Mouse (Mus musculus) heart, adult 11 months (tissue): ENCODE results near the gene Astn2.
A peak's percentile ranks its signal among the peaks of the same experiment; 100 is the strongest.

Source experiments
- DNase-seq: peaks from one replicate; pipeline ENCODE4 v3.0.0; 2022

The Astn2 gene

DNA sequence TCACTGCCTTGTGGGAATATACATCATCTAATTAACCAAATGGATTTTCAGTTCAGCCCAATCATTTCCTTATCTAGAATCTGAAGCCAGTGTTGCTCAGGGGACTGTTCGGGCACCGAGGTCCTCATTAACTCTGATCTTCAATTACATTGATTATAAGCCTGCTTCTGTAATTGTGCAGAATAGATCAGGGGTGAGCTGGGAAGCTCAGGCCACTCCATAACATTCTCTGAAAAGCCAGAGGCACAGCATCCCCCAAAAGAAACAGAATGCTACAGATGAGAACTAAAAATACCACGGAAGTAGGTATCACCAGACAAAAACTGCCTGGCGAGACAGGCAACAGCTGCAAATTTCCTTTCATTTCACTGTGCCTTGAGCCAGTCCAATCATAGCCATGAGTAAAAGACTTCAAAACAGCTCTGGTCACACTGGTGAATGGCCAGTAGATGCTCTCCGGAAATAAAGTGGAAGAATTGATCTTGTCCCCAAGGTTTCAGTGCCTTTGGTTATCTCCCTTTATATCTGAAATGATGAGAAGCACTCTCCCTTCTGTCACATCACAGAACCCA lies 445.1 kb downstream of the Astn2 start:
- no peak for DNase-seq

DNA sequence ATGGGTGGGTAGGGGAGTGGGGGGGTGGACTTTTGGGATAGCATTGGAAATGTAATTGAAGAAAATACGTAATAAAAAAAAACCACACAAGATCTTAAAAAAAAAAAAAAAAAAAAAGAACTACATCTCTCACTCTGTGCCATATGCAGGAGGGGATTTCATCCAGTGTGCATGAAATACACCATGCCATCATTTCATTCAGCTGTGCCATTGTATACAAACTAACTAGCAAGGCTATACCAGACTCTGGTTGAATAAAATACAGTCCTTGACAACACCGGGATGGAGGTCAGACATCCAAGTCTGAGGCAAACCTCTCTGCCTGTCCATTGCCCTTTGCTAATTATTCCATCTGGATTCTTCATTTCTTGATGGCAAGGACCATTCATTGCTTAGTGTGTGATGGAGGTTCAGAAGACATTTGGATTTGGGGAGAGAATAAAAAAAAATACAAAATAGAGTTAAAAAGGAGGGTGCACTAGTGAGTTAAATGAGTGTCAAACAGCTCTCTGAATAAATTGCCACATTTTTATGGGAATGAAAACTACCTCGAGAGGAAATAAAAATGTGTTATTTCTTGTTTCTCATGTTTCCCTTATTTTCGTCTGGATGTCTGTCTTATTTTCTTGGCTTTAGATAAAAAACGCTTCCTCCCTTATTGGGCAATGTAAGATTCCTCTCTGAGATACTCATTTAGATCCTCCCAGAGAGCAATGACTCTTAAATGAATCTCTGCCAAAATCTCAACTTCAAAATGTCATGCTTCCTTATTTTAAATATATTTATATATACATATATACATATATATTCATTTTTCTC lies 445.8 kb downstream of the Astn2 start:
- DNase-seq: no peak

DNA sequence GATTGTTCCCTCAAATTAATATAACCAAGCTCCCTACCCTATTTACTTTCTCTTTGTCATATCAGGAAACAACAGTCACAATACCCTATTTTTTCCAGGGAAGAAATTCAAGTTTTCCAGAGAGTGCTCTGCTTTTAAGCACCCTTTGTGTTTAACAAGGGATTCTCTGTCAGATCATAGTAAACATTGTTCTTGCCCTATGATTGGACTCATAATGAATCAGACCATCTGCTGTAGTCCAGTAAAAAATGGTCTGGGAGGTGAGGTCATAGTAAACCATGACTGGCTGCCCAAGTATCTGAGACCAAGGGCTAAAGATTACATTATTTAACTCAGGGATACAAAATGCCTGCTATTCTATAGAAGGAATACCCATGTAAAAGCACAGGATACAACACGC lies 452.5 kb downstream of the Astn2 start:
- no peak for DNase-seq

DNA sequence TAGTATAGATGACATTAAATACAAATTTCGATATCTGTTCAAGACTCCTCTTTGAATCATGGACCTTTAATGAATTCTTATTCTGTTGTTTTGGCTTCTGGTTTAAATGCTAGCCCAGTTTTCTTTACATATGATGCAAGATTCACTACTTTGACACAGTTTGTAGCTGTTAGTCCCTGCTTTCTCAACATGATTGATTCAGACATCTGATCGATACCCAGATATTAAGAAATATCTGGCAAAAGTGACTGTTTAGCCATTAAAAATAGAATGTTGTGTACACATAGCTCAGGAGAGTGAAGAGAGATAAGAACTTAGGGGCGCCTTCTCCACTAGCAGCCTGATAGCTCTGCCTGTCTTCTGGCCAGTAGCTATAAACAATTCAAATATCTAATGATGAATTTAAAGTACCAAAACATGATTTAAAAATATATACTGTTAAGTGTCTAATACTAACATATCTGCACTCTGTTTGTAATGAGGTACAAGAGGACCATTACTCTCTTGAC lies 457.2 kb downstream of the Astn2 start:
- no peak for DNase-seq

DNA sequence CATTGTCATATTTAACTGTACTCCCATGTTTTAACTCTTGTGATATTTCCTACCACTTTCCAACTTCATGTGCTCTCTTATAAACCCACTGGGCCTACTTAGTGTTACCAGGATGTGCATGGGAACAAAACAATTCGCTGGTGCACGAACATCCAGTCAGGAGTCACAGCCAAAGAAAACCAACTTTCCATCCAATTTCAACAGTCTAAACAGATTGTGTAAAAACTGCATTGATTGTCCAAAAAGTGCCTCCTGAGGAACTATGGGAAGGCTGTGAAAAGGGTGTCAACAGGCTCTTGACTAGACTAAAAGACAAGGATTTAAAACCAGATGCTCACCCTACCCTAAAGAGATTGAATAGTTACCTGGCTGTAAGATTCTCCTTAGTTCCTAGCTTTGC lies 458.4 kb downstream of the Astn2 start:
- DNase-seq: no peak

DNA sequence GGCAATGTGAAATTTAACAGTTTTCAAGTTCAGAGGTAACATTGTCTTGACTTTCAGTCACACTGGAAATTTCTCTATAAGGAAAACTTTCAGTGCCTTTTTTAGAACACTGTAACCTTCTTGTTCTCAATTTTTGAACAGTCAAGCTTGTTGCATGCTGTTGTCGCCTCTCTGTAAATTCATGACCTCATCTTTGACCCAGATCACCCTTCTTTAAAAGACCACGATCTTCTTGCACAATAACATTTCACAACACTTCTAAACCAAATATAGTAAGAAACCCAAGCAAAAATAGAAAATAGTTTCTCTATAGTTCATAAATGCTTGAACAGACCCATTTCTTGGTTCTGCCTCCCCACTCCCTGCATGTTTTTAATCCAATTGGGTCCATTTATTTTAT lies 473.5 kb downstream of the Astn2 start:
- no peak for DNase-seq

DNA sequence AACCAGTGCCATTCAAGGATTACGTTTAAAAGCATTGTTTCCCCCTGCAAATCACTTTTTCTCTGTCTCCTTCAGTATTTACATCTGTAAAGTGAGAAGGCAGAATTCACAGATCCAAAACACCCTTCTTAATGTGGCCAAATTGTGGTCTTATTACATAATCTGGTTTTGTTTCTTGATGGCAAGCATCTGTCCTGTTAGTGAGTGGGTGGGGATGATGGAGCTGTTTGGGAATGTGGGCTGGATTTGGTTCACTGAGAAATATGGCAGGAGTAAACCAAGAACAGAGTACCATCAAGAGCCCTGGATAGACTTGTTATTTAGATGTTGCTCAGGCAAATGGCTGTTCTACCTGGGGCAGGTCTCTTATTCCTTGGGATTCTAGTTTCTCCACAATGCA lies 484.1 kb downstream of the Astn2 start:
- no peak for DNase-seq

DNA sequence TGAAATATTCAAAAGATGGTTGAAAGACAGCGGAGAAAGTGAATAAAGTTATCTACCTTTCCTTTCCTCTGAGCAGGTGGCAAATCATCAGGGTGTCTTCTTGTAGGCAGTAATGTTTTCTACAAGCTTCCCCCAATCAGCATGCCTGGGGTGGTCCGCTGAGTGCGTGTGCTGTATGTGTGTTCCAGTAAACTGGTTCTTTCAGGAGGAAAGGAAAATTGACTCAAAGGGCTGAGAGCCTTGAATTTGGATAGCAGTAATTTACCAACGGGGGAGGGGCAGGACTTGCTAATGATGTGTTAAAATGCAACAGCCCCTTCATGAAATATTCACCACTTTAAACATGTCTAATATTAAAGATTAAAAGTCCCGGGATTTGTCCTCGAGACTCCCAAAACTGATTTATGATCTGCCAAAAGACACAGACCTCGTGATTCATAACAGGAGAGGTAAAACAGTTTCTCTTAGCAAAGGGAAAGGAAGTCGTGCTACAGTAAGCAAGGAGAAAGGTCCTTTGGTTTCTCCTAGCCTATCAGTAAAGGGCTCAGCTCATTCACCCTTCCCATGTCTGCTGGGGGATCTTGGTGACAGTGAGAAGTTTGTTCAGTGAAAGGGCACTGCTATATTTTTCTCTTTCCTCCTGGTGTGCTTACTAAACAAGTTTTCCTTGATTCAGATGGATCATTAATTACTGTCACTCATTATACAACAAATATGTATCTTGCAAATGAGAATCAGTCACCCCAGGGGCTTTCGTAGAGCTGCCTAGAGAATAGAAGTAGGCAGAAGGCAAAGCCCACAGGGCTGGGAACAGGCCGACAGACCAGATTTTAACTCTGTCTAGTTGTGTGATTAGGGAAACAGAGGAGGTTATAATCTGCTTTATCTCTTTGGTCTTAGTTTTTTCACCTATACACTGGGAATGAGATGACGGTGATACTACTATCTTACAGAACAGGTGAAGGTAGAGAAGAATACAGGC lies 488.1 kb downstream of the Astn2 start:
- DNase-seq: no peak

DNA sequence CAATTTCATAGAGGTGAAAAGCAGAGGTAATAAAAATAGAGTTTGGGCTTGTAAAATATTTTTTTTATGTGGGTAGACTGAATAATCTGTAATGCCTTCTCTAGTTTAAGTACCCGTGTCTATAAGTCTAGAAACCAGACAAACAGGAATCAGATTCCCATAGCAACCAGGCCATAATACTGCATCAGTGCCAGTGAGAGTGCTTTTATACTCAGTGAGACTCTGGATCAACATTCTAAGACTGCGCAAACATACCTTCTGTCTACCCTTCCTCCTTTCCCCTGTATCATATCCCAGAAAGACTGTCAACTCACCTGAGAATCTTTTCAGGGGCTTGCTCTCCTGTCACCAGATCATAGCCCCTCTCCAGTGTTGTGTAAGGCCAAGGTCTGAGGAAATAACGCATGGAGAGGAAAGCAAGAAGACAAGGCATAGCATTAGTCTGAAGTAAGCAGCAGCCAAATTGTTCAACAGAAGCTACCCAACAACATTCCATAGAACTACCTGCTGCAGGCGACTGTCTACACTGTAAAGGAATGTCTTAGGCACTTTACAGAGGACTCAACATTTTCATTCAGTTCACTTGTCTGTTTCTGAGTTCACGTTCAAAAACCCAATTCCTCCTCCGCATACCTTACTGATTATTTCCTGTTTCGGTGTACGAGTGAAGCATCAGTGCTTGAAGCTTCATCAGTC lies 492.0 kb downstream of the Astn2 start:
- DNase-seq: no peak

DNA sequence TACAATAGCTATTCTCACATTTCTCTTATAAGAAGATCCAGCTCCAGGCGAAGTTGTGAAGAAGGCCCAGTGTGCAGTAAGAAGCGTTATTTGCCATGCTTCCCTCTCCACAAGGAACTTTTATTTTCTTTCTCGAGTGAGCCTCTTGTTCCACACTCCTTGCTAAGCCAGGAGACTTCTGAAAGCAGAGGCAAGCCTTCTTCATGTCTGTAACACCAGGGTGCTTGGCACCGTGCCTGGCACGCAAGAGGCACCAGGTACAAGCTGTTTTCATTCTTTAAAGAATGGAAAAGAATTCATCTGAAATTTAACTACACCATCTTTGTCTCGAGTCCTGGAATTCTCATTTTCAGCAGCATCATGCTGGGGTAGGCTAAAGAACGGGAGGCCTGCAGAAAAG lies 496.8 kb downstream of the Astn2 start:
- DNase-seq: no peak

DNA sequence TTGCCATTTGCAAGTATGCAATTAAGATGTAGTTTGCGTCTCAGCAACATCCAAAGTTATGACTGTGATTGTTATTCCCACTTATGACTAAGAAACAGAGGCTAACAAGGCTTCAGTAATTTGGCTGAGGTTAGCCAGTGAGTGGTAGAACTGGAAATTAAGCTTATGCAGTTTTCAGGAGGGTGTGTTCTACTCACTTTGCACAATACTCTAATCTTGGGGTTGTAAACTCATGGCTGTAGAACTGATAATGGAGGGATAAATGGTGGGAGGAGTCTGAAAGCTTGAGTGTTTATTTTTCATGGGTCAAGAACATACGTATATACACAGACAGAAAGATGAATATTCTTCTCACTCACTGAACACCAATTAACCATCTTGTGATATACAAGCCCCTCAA lies 499.4 kb downstream of the Astn2 start:
- DNase-seq: no peak

DNA sequence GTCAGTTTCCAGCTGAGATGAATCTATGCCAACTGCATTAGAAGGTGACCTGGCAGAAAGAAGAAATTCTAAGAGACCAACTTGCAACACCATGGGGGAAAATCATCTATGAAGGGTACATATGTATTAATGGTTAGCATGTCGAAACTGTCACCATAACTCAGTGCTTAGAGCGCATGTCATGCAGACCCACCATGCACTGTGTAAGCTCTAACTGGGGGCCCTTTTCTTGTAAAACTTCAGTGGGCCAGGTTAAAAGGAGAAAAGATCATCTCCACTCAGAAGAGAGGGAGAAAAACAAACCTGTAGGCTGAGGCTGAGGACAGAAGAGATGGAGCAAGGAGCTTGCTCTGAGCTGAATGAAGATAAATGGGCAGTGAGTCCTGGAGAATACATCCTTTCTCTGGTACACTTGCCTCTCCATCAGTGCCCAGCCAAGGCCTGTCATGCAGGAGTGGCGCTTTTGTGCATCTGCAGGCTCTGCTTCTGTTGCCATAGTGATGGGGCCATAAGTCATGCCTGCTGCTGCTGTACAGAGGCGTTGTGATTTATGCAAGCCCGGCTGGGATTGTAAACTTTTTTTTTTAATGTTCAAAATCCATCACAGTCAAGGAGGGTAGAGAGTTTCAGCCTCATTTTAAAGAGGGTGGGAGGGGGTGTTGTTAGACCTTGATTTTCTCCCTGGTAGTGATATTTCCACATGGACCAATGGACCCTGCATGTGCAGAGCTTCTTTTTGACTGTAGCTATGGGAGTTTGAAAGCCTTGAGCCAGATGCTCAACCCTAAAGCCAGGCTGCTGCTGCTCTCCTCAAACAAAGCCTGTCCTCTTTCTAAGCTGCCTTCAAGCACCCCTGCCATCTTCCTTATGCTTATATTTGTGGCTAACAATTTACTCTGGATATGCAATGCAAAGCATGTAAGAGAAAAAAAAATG lies 508.1 kb downstream of the Astn2 start:
- DNase-seq: no peak

DNA sequence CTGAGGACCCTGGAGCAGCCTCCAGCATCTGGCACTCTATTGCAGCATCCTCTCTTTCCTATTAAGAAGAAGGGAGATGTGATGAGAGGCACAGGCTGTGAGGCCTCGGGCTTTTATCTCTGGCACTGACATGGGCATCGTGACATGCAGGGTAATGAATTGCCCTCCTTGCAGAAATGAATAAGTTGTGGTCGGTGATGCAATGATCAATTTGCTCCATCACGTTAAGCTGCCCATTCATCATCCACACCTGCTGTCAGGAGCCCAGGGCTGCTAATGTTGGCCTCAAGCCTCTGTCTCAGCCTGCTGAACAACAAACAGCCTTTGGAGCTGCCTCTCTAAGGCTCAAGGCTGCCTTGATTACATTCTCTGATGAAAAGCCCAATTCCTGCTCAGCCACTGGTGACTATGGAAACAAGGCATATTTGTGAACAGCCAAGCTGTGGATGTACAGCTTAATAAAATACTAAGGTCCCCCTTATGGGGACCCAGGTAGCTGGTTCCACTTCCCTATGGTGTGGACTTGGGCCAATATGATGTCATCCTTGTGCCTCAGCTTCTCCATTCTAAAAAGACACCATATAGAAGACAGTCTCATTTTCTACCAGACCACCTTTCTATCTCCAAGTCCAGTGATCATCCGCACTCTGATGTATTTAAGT lies 515.9 kb downstream of the Astn2 start:
- no peak for DNase-seq

DNA sequence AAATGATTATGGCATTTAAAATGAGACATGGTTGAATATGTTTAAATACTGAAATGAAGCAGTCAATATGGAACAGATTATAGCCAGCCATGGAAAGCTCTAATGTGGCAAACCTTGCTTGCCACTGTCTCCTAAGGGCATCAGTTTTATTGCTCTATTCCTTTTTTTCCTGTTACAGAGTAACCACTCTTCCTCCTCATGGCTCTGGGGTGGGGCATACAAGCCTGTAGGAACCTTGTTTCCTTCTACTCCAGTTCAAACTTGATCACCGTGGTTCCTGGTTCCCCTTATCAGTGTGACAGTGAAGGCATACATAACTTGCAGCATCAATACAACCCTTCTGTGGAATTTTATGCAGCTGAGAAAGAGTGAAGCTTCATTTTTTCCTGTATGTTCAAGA lies 517.5 kb downstream of the Astn2 start:
- no peak for DNase-seq

DNA sequence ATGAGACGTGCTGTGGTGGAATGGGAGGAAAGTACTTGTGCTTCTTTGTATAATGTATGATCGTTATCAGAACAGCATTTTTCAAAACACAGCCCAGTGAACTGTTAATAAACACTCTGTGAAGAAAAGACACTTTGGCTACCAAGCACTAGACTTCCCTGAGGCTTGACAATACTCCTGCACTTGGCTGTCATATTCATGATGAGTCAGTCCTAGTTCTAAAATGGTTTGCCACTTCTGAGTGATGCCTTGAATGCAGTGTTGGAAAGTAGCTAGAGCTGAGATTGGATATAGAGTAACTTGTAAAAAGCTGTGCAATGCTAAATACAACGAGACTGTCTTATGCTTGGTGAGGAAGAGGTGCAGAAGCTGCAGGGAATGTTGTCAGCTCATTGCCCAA lies 518.5 kb downstream of the Astn2 start:
- DNase-seq: no peak

DNA sequence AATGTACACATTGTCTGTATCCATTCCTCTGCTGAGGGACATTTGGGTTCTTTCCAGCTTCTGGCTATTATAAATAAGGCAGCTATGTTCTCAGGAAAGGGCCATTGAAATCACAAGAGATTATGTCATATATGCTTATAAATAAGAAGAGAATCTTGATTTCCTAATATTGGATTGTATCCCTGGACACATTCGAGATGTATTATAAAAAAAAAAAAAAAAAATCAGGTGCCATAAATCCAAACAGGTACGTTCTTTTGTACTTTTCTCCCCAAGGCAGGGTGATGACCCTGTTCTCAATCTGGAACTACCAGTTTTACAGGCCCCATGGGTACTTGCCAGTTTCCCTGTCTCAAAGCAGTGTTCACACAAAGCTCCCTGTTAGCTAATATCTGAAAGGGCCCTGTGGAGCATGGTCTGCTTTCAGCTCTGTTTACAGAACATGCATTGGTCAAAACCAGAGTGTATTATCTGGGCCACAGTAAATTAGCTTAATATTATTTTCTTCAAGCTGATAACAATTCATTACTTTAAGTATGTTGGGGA lies 530.1 kb downstream of the Astn2 start:
- DNase-seq: no peak

DNA sequence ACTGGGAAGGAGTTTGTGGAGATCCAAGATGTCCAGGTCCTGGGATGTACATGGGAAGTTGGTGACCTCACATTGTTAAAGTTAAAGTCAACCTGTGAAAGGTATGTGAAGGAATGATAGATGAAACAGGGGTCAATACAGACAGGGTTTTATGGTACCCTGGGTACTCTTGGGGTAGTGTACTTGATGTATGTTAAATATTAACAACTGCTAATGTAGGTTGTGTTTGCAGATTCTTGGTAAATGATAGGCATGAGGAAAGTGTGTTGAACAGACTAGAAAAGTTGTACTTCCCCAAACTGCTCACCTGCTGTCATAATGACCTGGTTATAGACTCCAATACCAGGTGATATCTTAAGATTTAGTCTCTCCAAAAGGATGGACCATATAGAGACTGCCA lies 539.9 kb downstream of the Astn2 start:
- no peak for DNase-seq

DNA sequence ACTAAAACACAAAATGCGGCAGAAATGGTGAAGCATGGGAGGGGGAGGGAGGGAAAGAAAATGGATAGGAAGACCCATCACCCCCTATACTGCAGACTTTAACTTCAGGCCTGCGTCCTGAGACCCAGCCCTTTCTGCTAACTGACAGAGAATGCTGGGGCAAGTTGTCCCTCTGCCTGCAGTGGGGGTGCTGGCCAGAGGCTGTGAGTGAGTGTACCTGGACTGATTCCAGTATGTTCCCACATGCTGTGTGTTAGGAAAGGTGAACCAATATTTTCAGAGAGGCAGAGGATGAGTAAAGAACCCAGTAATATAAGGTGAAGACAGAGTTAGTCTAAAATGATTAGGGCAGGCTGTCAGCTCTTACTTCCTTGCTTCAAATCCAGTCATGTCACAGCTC lies 561.2 kb downstream of the Astn2 start:
- DNase-seq: peak; percentile 51

DNA sequence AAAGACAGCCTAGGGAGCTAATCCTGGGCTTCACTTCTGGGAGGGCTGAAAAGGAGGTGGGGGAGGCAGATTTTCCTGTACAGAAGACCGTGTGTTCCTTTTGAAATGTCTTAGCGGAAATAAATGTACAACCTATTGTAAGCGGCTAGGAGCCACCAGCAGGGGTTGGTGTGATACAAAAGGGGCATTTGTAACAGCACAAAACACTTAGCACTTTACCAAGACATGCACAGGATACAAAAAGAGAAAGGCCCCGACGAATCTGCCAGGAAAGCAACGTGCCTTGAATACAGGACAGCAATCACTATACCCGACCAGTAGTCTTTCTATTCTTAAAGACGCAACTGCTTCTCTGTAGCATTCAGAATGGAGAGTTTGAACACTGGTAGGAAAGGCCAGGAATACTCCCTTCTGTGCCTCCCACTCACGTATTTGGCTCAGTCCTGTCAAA lies 564.8 kb downstream of the Astn2 start:
- peak; percentile 34 for DNase-seq

DNA sequence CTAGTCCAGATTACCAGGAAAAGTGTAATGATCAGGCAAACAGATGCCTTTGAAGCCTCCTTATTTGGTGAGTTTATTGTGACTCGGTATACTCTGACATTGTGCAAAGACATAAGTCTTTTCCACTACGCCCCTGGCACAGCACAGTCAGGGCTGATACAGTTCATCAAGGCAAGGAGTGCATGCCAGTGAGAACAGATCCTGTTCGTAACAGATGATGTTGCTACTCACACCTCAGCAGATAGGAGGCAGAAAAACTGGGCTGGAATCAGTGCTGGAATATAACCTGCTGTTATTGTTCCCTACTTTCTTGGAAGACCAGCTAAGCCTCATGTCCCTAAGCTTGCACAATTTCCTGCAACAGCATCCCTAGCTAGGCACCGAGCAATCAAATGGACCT lies 565.6 kb downstream of the Astn2 start:
- no peak for DNase-seq

DNA sequence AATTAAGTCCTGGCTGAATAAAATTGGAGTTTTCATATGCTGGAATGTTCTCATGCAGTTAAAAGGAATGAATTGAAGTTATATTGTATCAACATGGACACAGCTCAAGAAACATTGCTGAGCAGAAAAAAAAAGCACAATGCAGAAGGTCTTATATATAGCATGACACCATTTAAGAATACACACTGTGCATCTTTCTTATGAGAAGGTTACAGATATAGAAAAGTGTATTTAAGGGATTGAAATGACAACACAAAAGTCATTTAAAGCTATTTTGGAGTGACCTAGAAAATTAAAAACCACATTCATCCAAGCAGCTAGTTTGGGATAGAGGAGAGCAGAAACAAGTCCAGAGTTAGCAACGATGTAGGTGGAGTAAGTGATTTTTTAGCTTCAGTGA lies 571.4 kb downstream of the Astn2 start:
- no peak for DNase-seq
